Mouse (Mus musculus): ENCODE measurements around the gene Ofcc1.

Ofcc1 gene

DNA sequence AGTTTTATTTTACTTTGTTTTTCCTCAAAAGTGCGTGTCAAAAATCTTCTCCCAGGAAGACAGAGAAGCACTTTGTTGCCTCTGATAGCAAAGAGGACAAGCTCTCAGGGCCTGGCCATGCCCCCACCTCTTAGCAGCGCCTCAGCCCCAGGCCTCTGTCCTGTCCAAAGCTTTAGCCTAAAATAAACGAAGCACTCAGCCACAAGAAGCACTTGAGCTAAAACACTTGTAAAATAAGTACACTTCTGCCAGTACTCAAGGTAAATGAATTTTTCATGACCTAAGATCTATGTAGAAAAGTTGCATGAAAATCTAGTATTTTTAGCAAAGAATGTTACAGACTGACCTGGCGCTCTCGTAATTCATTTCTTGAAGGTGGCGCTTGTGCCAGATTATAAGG lies 117.4 kb downstream of the Ofcc1 start:
- no peak for DNase-seq (ENCODE audit: low spot score in 2 of 2)

- no peak for DNase-seq (ENCODE audit: low spot score in 2 of 2)
Measured at GRCm38 (mm10) chr13:40236356-40236755, 124.9 kb downstream of the Ofcc1 start.

DNA sequence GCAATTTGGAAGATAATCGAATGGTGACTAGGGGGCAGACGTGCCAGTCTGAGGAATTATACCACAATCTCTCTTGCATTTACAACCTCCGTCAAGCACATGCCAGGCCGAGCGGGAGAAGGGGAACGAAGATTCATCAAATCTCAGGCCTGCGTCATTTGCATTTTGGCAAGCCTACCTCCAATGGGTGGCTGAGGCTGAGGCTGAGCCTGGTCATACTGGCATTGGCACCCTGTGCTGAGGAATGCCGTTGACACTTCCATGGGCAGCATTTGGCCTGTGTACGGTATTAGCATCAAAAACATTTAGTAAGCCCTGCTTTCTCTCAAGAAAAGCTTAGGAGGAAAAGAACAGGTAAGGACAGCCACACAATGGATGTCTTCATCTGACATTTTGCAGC lies 152.9 kb downstream of the Ofcc1 start:
- no peak for DNase-seq (ENCODE audit: low spot score in 2 of 2)

DNA sequence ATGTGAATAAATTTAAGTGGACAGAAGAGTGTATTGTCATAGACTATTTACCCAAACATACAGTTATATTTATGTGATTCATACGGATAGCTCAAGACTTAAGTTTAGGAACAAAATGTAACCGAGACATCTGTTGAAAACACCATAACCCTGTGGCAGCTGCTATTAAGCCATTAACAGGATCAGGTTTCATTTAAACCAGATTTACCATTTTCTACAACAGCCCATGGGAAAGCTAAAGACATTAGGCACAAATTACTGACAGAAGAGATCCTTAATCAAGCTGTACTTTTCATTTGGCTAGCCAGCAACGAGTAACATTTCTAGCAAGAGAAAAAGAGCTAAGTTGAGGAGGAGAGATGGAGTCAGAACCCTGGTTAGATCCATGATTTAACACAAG lies 179.5 kb downstream of the Ofcc1 start:
- DNase-seq (ENCODE audit: low spot score in 2 of 2) = no peak

DNA sequence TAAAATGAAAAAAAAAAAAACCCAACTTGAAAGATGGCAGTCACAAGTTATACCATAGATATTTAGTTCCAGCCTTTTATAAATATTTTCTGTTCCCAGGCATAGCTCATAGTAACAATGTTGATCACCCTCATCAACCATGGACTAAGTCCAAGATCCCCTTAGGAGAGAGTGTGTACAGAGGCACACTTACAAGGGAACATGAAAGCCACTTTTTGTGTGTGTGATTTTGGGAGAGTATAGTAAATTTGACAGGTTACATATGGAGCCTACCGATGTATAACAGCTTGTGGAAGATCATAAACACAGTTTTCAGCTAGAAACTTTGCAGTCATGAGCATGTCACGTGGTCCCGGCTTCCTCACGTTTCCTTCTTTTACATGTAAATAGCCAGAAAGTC lies 189.5 kb downstream of the Ofcc1 start:
- no peak for DNase-seq (ENCODE audit: low spot score in 2 of 2)

- no peak for DNase-seq (ENCODE audit: low spot score in 2 of 2)
Measured at GRCm38 (mm10) chr13:40167871-40168270, 193.4 kb downstream of the Ofcc1 start.

DNA sequence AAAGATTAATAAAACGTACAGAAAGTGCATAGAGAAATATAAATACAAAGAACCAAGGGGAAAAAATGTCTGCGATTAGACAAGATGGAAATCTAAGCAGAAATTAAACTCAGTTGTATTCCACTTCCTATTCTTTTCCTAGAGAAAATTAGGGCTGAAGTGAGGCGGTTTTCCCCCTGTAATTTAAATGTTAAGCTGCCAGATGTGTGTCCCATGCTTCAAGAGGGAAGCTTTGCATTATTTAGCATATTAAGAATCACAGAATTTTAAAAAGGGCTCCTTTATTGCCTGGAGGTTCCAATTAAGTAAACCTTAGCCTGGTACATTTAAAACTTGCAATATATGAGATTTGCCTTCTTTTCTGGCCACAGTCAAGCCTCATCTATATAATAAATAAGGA lies 205.8 kb downstream of the Ofcc1 start:
- no peak for DNase-seq (ENCODE audit: low spot score in 2 of 2)

DNA sequence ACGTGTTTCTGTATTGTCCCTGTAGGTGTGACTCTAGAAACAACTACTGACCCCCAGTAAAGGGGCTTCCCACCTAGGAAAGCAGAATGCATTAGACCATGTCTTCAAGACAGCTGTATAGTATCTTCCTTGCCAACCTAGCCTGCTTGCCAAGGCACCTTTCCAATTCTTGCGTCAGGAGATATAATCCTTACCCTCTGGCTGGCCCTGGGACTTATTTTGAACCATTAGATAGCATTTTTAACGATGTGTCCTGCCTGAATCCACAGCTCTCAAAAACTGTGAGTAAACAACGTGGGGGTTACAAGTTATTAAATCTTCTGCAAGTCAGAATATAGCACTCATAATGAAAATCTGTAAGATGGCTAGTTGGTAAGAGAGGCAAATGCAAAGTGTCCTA lies 221.3 kb downstream of the Ofcc1 start:
- DNase-seq (ENCODE audit: low spot score in 2 of 2) = no peak

- DNase-seq (ENCODE audit: low spot score in 2 of 2) = no peak
Measured at GRCm38 (mm10) chr13:40136096-40136495, 225.2 kb downstream of the Ofcc1 start.

GRCm38 (mm10) chr13:40135670-40136069 lies 225.6 kb downstream of the Ofcc1 start:
- no peak for DNase-seq (ENCODE audit: low spot score in 2 of 2)

DNA sequence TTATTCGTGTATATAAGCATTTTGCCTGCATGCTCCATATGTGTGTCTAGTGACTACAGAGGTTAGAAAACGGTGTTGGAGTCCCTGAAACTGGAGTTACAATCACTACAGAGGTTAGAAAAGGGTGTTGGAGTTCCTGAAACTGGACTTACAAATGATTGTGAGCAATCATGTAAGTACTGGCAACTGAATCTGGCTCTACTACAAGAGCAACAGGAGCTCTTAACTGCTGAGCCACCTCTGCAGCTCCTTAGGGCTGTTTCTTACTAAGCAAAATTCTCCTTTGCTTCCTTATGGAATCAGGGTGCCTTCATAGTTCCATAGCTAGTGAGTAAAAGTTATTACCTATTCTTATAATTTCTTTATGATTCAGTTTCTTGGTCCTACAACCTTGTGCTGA lies 237.4 kb downstream of the Ofcc1 start:
- no peak for DNase-seq (ENCODE audit: low spot score in 2 of 2)

GRCm38 (mm10) chr13:40112336-40112735 lies 248.9 kb downstream of the Ofcc1 start:
- DNase-seq (ENCODE audit: low spot score in 2 of 2) = no peak

DNA sequence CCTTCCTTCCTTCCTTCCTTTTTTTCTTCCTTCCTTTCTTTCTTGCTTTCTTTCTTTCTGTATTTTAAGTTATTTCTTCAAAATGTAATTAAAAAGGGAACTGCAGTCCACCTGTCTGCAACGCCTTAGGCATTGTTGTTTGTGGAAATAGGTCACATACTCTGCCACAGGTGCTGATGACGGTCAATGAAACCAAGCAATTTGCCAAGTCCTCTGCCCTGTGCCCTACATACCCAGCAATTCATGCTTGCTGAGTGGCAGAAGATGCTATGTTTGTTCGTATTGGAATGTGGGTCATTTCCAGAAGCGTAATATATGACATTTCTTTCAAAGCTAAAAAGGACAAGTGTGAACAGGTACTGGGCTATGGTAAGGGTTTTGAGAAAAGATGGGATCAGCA lies 285.0 kb downstream of the Ofcc1 start:
- DNase-seq (ENCODE audit: low spot score in 2 of 2) = no peak

GRCm38 (mm10) chr13:40074850-40075416 lies 286.3 kb downstream of the Ofcc1 start:
- DNase-seq (ENCODE audit: low spot score in 2 of 2) = no peak

GRCm38 (mm10) chr13:40070004-40070403 lies 291.2 kb downstream of the Ofcc1 start:
- no peak for DNase-seq (ENCODE audit: low spot score in 2 of 2)

- DNase-seq (ENCODE audit: low spot score in 2 of 2) = no peak
Measured at GRCm38 (mm10) chr13:40061281-40061680, 300.0 kb downstream of the Ofcc1 start.

- DNase-seq (ENCODE audit: low spot score in 2 of 2) = no peak
Measured at GRCm38 (mm10) chr13:40037881-40038280, 323.4 kb downstream of the Ofcc1 start.

- DNase-seq (ENCODE audit: low spot score in 2 of 2) = peak; percentile 6 to 27
Measured at GRCm38 (mm10) chr13:40036981-40037765, 324.1 kb downstream of the Ofcc1 start.

DNA sequence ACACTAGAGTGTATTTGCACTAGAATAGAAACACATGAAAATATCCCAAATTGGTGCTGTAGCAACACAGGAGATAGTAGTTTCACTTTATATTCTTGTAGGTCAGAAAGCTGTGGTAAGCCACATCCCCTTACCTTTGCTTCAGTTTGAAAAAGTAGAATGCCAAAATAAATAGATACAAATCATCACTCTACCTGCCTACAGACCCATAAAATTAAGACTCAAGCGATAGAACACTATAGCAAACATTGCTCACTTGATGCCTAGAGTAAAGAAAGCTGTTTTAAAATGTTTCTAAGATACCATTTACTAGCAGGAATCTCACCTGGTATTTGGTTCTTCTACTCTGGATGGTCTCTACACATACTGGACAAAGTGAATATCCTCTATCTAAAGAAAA lies 331.8 kb downstream of the Ofcc1 start:
- DNase-seq (ENCODE audit: low spot score in 2 of 2) = no peak

DNA sequence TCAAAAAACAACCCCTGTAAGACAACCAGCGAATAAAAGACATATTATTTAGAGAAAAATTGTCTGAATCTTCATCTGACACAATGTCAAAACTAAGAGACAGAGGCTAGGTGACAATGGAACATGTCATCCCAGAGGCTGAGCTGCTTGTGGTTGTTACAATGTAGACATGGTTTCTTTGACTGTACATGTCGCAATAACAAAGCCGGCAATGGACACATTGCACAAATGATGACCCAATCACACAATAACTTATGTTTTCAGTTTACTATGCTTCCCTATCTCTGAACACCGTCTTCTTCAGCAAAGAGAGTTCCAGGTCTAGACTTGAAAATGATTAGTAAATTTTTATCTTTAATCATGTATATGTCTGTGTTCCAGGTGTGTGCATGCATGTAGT lies 332.4 kb downstream of the Ofcc1 start:
- DNase-seq (ENCODE audit: low spot score in 2 of 2) = no peak

DNA sequence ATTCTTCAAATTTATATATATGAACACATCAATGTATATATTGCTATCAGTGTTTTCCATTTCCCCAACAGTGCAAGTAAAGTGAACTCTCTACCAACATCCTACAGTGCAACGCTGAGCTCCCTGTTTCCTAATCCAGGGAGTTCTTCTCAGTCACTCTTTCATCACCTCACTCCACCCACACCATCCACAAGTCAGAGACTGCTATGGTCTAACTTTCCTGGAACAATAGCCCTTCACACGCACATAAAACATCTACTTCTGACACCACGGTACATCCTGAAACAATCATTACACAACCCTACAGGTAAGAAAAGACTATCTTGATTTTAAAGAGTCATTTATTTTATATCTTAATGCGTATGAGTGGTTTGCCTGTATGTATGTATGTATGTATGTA lies 335.4 kb downstream of the Ofcc1 start:
- DNase-seq (ENCODE audit: low spot score in 2 of 2) = no peak

DNA sequence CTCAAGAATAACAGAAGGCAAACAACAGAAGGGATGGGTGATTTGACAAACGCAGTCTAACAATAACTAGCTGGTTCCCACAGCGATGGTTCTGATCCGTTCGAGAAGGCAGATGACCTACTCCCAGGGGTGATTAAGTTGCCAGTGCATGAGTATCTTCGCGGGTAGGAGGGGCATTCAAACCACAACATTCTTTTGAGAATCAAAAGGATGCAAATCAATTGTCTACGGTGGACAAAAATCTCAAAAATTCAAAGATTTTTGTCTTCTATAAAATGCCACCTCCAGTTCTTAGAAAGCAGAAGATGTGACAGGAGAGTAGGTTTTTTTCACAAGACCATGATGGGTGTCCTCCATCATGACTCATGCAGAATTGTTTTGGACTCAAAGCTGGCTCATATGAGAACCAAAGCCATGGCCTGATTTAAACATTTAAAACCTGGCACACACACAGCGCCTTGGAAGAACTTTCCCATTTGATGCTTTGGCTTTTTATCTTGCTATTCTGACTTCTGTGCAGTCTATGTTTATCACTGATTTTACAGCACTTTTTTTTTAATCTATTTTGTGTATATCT lies 338.0 kb downstream of the Ofcc1 start:
- no peak for DNase-seq (ENCODE audit: low spot score in 2 of 2)

- DNase-seq (ENCODE audit: low spot score in 2 of 2) = no peak
Measured at GRCm38 (mm10) chr13:40022609-40023008, 338.6 kb downstream of the Ofcc1 start.

Data from frontal cortex, postnatal 14 days (tissue).